Mouse (Mus musculus): ENCODE results near the gene Tex37. TPM values are rescaled to one million over a fixed set of nuclear protein-coding genes. Genes with fewer than 3 reads are reported as not detected.

The Tex37 gene
- total RNA-seq, 2 experiments from 2014 or later = not detected

DNA sequence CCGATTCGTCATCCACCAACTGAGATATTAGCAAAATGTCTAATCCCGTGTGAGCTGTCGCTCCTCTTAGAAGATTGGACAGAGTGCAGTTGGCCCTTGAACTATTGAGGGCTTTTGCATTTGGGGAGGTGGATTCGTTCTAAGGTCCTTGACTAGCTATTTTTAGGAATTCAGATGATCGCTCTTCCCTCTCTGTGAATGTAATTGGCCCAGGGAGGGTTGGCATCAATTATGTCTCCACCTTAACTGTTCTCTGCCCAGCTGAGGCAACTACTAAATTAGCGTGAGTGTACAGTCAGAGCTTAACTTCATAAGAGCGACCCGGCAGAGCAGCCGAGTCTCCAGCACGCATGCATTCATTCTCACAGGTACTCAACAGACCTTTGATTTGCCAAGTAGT is 30.7 kb downstream of the Tex37 start:
- DNase-seq (ENCODE audit: low spot score in 2 of 2) = no peak

DNA sequence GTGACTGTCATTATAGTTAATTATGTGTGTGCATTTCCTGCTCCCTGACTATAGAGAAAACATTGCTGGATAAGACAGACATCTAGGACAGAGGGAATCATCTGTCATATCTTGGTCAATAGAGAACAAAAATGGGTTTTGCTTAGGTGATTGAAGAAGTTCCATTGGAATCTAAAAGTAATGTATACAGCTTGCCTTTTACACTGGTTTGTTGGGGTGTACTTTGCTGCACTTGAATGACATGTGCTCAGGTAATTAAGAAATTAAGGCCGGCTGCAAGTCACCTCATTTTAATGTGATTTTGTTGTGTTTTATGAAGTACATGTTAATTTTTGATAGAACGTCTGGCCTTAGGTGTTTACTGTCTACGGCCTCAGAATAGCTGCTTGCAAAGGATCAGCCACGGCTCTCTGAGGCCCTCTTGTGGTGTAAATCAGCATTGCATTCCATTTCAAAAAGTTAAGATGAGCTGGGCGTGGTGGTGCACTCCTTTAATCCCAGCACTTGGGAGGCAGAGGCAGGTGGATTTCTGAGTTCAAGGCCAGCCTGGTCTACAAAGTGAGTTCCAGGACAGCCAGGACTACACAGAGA is 37.9 kb downstream of the Tex37 start:
- peak; percentile 68 to 92 for DNase-seq (ENCODE audit: low spot score in 2 of 2)

DNA sequence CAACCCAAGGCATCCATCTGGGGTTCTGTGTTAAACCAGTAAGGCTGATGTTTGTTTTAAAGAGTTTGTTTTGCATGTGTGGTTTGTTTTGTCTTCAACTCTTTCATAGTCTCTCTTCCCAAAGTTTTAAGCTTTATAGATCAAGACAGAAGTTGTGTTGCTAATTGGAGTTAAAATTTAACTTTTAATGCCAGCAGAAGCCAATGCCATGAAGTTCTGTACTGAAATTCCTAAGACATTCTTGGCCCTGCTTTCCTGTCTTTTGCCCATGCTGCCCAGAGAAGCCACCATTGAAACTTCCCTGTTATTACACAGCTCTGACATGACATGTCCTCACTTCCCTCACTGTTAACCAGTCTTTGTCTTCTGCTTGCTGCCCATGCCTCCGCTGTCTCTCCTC is 43.7 kb downstream of the Tex37 start:
- no peak for DNase-seq (ENCODE audit: low spot score in 2 of 2)

DNA sequence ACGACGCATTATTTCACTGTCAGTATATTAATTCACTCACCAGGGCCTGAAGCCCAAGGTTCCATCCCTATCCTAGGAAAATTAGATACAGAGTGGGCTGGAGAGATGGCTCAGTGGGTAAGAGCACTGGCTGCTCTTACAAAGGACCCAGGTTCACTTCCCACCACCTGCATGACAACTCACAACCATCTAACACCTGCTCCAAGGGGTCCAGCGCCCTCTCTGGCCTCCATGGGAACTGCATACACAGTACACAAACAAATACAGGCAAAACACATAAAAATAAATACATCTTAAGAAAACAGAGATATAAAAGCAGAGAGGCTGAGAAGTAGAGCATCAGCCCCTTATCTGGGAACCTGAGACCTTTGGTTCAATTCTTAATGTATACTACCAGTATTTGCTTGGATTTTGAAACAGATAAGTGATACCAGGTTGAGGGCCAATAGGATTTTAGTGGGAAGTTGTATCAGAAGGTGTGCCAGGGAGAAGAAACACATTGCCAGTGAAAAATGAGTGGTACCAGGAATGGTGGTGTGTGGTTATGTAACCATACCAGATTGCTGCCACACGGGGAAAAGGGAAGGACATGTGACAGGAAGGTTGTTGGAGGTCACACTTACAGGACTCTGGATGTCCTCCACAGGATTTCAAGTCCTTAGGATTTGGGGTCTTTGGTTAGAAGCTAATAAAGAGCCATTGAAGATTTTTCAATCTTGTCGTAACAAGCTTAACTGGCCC is 44.5 kb downstream of the Tex37 start:
- DNase-seq (ENCODE audit: low spot score in 2 of 2) = no peak

DNA sequence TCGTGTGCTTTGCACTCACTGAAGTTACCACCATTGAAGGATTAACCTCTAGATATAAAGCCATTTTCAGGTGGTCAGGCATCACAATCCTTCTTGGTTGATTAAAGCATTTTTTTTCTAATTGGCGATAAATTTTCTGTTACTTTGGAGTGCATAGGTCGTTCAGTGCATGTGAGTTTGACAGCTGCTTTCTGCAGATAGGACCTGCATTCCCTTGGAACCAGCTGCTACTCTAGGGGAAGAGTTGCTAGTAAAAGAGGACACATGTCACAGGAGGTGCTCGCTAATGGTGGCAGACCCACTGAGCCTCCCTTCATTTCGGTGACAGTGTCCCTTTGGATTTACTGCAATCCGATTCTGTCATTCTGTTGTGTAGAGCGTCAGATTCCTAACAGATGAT is 46.2 kb downstream of the Tex37 start:
- DNase-seq (ENCODE audit: low spot score in 2 of 2) = no peak

DNA sequence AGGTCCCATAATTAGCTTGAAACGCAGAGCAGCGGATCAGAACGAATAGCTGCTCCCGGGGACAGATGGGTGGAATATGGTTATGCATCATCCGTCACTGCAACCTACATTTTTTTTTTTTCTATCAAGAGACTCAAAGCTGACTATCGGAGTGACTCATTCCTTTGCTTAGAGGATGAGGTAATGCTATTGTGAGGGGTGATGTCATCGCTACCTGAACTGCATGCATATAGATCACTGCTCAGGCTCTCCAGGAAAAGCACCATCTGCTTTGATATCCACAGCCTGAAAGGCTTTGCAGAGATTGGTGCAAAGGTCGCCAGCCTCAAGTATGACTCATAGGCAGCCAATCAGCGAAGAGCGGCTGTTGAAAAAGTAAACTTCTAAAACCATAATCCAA is 46.6 kb downstream of the Tex37 start:
- DNase-seq (ENCODE audit: low spot score in 2 of 2) = peak; percentile 56 to 75

DNA sequence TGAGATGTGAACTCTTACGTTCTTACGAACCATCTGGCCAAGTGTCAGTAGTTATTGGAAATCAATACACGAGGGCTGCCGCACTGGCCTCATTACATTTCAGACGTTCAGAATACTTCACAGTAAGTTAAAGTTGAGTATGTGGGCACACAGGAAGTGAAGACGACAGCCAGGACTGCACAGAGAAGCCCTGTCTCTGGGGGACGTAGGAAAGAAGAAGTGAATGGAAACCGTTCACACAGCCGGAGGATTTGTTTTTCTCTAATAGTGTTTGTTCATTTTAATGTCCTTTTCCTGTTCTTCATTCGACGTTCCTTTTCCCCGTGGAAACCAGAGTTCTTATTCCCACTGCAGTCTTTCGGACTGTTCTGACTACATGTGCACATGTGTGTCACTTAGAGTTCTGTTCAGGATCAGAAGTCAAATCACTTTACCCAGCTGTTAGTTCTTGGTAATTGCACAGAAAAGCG is 47.2 kb downstream of the Tex37 start:
- peak in 1 of 2 experiments; percentile 17 for DNase-seq (ENCODE audit: low spot score in 2 of 2)

DNA sequence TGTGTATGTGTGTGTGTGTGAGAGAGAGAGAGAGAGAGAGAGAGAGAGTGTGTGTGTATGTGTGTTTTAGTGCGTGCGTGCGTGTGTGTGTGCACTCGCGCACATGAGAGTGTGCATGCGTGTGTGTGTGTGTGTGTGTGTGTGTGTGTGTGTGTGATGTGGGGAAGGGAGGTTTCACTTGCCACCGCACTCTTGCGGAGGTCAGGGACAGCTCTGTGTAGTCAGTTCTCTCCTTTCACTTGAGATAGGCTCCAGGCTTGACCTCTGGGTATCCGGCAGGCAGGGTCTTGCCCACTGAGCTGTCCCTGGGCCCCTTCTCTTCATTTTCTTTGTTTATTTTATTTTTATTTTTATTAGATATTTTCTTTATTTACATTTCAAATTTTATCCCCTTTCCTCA is 51.4 kb downstream of the Tex37 start:
- no peak for DNase-seq (ENCODE audit: low spot score in 2 of 2)

DNA sequence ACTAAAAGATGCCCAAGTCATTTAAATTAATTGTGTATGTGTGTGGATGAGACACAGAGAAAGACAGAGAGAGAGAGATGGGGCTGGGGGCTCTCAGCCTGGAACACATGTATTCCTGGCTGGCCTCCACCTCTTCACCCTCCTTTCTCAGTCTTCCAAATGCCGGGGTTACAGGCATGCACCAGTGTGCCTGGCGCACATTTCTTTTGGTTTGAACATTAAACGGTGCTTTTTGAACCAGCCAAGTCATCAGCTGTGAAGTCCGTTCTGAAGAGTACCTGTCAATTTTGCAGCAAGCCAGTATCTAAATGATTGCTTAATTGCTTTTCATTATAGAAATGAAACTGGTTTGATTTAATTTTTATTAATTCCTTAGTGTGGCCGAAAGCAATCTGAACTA is 52.0 kb downstream of the Tex37 start:
- no peak for DNase-seq (ENCODE audit: low spot score in 2 of 2)

DNA sequence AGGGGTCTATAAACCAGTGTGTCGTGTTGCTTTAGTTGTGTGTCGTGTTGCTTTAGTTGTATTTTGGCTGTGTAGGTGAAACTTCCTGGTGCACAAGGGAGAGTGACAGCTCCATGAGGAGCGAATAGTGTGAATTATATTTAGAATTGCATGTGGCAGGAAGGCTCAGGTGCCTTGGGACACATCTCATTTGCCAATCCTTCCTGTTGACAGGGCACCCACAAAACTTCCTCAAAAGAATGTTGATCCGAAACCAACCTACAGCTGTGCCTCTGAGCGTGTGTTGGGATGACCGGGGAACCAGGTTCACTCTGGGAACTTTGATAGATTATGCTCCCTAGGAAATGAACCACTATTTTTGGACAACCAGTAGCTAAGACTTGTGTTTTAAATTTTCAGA is 54.4 kb downstream of the Tex37 start:
- no peak for DNase-seq (ENCODE audit: low spot score in 2 of 2)

Other genes with a start within 250 kb of the Tex37 start
- gene Rpia, start 126.7 kb downstream of the Tex37 start, total RNA-seq (2021) = 10 to 100 TPM; 12.9 to 13.4 TPM
- gene Eif2ak3, start 74.4 kb downstream of the Tex37 start, total RNA-seq (2021) = 10 to 100 TPM; 21.9 to 22.2 TPM
- not detected for gene Foxi3, start 37.6 kb upstream of the Tex37 start, total RNA-seq (2021)
- 1 to 10 TPM; 4.1 to 4.9 TPM for gene Thnsl2, start 225.5 kb upstream of the Tex37 start, total RNA-seq (2021)